Mouse (Mus musculus): ENCODE data around the gene Epha4.

The Epha4 gene

DNA sequence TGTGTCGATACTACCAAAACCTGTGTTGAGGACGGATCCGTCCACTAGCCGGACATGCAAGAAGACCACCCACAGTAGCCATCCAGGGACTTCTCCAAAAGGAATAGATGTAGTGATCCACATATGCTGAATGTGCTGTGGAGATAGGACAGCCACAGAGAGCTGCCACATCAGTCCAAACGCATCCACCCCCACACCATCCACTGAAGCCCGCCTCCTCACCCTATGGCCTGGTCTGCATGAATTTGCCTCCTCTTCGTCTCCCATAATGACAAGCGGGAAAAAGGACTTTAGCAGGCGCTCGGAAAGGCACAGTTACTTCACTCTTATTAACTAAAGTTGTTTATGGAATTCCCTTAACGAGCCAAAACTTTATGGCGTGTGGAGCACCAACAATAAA, 68.5 kb downstream of the Epha4 start:
- DNase-seq (ENCODE audit: low spot score in 2 of 2): no peak

DNA sequence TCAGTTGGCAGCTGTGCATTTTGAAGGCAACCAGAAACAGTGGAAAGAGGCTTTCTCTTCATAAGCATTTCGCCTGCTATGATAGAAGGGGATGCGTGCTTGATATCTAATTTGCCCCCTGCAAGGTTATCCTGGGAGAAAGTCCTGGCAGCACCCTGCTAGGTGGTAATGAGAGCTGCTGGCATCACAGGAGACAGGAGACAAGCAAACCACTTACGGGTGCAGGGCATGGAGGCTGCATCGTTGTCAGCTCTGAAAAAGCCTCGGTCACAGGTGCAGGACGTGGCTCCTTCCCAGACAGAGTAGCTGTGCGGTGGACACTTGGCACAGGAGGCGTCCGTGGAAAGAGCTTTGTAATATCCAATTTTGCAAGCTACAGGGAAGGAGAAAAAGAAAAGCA, 70.2 kb downstream of the Epha4 start:
- DNase-seq (ENCODE audit: low spot score in 2 of 2): no peak

DNA sequence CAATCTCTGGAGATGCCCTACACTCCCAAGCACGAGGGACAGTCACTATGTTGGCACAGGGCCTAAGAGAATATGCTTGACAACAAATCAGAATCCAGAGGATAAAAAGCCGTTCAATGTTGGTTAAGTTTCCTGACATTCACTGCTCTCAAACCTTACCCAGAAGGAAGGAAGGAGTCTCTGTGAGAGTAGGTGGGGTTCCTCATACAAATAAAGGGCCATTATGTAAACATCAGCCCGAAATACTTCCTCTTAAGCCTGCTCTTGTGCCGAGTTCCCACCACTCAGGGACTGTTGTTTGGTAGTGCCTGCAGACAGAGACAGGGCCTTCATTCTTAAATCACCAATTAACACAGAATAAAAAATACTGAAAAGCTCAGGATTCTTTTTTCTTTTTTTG, 72.9 kb downstream of the Epha4 start:
- DNase-seq (ENCODE audit: low spot score in 2 of 2): no peak

DNA sequence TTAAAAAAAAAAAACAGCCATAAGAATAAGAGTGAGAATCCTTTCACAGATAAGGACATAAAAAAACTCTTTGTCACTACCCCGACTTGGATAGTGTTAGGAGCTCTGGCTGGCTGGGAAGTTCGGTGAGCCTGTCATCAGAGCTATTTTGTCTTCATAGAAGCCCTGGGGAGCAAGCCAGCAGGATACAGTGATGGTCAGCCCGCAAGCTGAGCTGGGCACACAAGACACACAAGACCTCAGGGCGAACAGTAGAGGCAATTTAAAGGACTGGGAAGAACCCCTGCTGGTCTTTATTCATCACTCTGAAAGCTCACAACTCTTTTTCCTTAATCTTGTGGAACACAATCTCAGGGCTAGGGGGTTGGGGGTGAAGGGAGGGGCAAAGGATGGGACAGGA, 73.5 kb downstream of the Epha4 start:
- DNase-seq (ENCODE audit: low spot score in 2 of 2): no peak

DNA sequence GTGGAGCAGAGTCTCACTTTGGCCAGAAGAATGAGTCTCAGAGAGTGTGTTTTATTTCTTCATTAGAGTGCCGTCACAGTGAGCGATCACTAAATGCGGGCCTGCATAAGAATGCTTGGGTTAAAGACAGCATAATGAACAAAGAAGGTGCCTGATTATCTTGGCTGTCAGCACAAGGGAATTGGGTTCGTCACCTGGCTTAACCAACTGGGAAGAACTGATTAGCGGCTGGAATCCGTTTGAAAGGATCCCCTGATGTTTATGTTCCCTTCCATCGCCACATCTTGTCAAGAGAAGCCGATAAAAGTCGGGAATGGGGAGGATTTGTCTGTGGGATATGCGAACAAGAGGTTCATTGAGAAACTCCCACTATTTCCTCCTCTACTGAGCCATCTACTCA, 74.4 kb downstream of the Epha4 start:
- DNase-seq (ENCODE audit: low spot score in 2 of 2): no peak

DNA sequence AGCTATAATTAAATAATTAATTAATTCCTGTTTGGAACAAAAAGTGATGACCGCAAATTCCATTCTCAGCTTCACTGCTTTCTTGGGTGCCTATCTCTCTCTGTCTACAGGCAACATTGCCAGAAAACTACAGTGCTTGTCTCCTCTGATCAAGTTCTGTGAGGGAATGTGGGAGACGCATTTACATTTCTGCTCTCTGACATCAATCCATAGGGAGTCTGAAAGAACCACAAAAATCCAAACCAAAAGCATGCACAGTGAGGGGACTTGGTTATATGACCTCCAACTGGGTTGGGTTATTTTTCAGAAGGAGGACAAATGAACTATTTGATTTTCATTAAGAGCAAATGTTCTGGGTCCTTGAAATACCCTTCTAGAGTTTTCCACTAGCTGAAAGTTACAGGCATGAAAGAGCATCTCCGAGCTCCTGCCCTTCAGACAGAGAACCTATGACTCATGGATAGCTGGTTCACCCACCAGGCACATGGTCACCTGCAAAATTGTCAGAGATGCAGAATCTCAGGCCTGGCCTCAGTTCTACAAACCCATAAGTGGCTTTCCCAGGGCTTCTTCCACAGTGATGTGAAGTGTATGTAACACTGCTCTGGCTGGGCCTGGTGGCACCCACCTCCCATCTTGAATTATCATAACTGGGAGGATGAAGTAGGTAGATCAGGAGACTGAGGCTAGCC, 75.4 kb downstream of the Epha4 start:
- DNase-seq (ENCODE audit: low spot score in 2 of 2): no peak

DNA sequence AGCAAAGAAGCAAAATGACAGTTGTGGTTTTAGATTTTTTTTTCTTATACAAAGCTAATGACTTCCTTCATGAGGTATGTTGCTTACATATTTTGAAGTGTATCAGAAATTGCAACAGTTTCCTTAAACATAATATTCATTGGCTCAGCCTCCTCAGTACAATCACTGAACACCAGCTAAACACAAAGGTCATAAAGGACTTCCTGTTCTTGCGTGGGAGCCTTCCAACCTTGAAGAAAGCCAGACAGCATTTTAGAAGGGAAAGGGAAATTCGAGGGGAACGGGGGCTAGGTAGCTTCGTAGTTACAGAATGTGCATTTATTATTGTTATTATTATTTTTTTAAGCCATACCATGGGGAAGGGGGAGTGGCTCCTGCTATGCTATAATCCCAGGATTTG, 76.2 kb downstream of the Epha4 start:
- DNase-seq (ENCODE audit: low spot score in 2 of 2): no peak

DNA sequence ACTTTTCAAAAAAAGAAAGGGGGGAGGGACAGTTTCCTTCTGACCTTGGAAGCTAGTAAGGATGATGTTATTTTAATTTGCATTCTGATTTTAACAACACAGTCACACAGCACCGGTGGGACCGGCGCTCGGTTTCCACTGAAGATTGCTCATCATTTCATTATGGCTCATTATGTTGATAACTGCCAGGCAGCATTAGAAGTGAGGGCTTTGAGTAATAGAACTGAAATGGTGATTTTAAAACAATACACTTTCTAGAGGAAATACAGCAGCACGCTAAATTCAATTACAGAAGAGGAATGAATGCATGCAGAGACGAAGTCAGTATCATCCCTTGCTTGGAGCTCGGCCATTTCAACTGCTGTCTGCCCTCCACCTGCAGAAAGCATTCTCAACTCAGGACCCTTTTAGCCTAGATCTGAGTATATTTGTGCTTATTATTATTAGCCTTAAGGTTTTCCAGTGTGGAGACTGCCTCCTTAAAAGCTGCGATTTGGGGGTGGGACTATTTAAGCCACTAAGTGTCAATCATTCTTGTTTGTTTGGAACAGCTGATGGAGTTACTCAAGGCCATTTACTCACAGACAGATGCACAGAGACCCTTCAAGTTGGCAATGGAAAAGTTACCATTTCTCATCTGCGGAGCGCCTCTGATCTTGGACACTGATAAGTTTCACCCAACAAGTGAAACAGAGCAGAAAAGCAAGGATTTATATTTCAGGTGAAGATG, 76.8 kb downstream of the Epha4 start:
- DNase-seq (ENCODE audit: low spot score in 2 of 2): no peak

DNA sequence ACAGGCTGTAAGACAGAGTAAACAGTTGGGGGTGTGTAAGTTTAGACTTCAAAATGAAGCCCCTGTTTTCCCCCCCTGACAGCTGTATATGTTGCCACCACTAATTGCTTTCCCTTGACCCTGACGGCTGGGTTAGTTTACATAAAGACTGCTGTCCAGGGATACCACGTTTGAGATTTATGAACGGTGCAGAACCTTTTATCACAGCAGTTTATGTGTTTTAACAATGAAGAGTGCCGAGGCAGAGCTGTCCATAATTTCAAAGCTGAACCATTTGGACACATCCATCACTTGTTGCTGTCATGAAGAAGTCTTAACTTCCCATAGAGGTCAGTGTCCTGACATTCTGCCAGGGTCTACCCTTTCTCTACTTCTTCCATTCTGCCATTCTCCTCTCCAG, 79.8 kb downstream of the Epha4 start:
- no peak for DNase-seq (ENCODE audit: low spot score in 2 of 2)

DNA sequence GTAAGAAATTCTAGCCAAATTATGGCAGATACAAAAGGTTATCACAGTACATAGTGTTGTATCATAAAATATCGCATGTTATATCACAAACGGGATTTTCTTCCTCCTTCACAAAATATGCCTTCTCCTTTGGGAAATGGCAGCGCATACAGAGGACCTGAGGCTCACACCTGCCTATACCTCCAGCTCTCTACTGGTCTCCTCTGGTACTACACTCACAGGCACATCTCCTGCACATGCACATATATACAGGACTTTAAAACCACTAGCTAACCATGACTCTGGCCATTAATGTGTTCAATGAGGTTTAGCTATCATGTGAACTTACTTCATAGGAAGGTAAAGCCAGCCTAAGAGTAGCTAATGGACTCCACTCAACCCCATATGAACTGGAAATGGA, 81.7 kb downstream of the Epha4 start:
- DNase-seq (ENCODE audit: low spot score in 2 of 2): no peak

DNA sequence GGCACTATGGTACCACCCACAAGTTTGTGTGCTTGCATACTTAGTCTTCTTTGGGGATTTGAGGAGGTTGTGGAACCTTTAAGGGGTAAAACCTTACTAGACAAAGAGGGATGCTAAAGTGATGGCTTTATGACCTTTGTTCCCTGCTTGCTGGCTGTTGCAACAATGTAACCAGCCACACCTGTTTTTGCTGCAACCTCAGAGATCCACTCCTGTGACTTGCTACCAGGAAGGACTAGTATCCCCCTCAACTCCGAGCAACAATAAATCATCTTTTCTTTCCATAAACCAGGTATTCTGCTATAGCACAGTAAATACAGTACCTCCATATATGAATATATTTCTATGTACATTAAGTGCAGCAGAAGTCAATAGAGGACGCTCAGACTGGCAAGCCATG, 82.4 kb downstream of the Epha4 start:
- DNase-seq (ENCODE audit: low spot score in 2 of 2): no peak

DNA sequence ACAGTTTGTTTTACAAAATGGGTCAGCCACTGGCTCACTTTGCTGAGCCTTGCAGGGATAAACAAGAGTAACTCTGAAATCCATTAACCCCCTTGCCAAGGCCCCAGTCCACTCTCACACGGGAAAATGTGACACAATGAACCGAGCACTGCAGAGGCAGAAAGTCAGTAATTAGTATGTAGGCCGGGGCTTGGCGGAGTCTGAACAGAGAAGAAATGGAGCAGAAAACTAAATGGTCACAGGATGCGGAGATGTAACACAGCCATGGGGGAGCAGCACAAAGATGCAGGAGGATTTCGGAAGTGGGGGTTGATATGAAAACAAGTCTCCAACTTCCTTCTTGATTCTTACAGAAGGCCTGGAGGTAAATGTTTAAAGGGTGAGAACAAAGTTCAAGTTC, 85.7 kb downstream of the Epha4 start:
- no peak for DNase-seq (ENCODE audit: low spot score in 2 of 2)

DNA sequence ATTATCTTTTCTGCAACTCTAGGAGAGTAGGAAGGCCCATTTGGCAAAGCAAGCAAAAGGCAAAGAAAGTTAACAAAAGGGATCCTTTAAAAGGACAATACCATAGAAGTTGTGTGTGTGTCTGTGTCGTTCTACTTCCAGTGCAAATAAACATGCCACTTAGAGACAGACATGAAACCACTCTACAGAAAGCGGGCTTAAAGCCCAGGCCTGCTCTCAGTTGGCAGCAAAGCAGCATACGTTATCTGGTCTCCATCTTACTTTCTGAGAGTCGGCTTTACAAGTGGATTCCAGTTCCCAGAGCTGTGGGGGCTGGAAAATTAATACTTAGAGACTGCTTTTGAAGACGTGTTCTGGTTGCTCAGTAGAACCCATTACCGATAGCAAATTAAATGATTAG, 87.9 kb downstream of the Epha4 start:
- DNase-seq (ENCODE audit: low spot score in 2 of 2): no peak

DNA sequence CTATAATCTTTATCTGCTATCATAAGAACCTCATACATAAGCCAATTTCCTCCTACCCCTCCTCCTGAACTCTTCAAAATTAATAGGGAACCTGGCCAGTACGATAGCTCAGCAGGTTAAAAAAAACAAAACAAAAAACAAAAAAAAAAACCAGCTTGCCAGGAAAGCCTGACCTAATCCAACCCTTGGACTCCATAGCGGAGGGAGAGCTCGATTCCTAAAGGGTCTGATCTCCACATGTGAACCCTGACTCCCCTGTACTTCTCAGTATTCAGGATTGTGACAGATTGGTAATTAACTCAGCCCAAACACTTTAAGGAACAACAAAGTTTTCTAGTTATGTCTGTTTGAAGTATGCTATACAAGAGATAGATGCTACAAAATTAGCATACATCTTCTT, 89.7 kb downstream of the Epha4 start:
- no peak for DNase-seq (ENCODE audit: low spot score in 2 of 2)

DNA sequence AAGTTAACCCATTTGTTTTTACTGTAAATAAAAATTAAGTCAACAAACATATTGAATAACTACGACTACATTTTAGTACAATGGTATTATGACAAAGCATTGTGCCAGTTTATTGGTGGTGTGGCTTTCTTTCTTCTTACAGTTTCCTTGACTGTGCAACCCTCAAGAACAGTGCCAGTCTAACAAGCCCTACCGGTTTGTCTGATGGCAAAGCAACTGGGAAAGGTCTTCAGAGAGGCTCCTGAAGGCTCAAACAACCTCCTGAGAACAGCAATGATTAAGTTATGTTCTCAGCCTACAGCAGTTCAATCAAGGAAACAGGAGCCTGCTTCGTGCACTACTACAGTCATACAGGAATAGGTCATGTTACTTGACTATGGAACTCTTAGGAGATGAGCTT, 93.8 kb downstream of the Epha4 start:
- DNase-seq (ENCODE audit: low spot score in 2 of 2): no peak

DNA sequence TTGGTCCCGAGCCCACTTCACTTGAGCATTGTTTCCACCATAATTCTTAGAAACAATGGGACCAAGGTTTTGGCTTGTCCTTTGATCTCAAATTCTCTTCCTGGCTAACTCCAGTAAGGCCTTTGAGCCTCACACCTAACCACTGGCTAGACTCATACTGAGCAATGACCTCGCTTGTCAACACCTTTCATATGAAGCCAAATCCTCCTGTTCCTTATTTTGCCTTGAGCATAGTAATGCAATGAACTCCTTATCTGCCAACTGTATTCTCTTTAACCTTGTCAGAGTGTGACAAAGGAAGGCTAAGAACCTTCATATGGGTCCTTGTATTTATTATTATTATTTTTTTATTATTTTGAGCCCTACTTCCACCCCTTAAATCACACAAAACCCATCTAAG, 94.5 kb downstream of the Epha4 start:
- DNase-seq (ENCODE audit: low spot score in 2 of 2): no peak

DNA sequence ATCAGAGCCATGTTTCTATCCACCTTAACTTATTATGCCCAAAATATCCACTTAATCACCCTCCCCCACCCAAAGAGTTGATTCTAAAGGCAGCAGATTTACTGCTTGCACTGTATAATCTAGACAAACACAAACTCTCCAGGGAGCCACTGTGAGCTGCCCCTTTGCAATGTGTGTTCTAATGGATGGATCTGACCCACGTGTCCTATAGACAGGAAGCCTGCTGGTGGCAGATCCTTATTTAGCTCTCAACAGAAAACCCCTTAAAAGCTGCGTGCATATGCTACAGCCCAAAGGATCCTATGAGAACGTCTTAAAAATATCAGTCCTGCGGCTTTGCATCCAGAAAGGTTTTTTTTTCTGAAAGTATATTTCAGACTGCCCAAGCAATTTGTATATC, 98.0 kb downstream of the Epha4 start:
- DNase-seq (ENCODE audit: low spot score in 2 of 2): no peak

DNA sequence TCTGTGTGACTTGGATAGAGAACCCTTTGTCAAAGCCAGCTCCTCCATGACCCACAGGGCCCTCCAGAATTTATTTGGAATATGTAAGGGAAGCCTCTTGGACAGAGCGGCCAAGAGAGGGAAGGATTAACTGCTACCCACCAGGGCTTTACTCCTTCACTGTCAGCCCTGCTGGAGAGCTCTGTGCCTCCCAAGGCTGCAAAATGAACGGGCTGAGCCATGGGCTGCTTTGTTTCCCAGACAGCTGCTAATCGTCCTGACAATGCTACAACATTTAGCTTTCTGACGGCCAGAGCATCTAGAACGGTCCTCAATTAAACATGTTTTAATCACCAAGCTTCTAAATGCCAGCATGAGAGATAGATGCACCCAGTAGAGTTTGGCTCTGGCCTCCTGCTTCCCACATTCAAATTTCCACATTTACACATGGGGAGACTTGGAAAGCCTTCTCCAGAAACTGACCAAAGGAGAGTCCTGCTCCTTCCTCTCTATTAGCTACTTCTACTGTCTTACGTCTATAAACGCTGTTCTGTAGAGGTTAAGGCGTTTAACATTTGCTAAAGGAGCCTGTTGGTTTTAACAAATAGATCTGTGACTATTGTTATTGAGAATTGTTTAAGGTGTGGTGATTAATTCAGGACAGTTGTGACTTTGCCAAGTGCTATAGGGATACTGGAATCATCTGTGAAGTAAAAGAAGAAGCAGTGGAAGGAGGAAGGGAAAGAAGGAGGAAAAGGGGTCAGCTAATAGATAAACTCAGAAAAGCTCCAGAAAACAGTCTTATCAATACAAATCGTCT, 101.8 kb downstream of the Epha4 start:
- DNase-seq (ENCODE audit: low spot score in 2 of 2): no peak

DNA sequence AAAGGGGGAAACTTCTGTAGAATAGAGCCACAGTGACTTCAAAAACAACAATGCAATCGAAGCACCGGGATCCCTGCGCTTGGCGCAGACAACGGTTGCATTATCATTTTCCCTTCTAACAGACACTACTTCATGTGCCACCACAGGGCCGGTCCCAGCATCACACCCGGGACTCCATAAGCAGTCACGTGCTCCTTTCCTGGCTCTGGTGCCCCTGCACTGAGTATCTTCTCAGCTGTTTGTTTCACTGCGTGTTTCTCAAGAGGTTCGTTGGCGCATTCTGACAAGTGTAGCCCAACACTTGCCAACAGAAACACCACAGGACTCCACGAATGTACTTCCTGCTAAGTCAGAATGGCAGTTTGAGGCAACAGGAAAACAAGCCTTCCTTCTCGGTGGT, 102.6 kb downstream of the Epha4 start:
- no peak for DNase-seq (ENCODE audit: low spot score in 2 of 2)

DNA sequence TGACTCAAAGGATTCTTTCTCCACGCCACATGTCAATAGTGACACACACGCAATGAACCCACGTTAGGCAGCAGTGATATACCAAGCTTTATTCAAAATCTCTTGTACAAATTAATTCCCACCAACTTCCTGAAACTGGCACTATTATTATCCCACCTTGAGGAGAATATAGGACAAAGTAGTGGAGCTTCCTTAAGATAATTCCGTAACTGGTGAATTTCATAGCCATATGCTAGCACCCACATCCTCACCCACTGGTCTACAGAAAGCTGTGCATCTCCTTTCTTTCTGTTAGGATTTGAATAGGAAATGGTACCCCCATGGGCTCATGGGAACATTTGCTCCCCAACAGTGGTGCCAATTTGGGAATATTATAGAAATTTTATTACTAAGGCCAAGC, 103.7 kb downstream of the Epha4 start:
- DNase-seq (ENCODE audit: low spot score in 2 of 2): no peak

DNA sequence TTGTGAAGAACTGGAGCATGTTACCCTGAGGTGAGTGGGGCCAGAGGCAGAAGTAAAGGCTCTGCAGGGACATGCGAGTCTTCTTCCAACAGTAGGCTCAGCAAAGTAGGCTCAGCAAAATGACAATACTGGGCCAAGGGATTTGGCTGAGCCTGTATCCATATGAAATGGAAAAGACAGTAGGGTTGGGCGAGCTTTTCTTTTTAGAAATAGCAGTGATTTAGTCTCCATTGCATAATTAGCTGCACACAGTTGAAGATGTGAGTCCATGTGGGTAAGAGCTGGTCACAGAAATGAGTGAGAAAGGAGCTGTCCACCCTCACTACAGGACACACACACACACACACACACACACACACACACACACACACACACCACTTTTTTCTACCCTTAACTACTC, 104.2 kb downstream of the Epha4 start:
- no peak for DNase-seq (ENCODE audit: low spot score in 2 of 2)

DNA sequence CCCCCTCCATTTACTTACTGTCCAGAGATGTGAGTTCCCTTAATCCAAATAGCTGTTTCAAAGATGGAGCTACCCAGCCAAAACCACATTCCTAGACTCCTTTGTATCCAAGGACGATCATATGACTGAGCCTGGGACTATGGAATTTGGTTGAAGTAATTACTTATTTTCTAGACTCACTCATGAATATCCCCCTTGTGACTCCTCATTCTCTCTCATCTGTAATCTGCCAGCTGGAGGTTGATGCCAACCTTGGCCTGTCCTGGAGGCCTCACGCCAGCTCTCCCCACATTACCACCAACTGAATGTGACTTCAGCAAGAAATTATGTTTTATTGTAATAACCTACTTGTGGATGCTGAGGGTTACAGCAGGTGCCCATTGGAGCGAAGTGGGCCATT, 104.7 kb downstream of the Epha4 start:
- no peak for DNase-seq (ENCODE audit: low spot score in 2 of 2)

DNA sequence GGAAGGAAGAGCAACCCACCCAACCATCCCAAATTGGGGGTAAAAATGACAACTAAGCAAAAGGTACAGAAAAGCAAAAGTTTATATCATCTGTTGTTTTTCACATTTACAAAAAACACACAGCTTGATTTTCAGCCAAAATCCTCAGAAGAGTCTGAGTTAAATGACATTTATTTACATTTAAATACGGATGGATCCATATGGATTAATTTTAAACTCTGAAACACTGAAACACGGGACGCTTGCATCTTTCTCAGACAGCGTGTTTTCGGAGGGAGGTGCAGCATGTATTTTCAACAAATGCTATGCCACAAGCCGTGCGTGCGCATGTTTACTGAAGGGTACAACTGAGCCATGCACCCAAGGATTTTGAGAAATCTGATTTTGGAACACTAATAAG, 105.4 kb downstream of the Epha4 start:
- no peak for DNase-seq (ENCODE audit: low spot score in 2 of 2)

All from thymus, postnatal 10 days (tissue).